Mouse (Mus musculus): ENCODE data around the gene Olfr1493-ps1. TPM values are rescaled to one million over a fixed set of nuclear protein-coding genes. Genes with fewer than 3 reads are reported as not detected.

The Olfr1493-ps1 gene
- not detected in 2 replicates for polyA plus RNA-seq (2014; fragmentation: Nextera tagmentation; extraction: Ambion mirVana)

DNA sequence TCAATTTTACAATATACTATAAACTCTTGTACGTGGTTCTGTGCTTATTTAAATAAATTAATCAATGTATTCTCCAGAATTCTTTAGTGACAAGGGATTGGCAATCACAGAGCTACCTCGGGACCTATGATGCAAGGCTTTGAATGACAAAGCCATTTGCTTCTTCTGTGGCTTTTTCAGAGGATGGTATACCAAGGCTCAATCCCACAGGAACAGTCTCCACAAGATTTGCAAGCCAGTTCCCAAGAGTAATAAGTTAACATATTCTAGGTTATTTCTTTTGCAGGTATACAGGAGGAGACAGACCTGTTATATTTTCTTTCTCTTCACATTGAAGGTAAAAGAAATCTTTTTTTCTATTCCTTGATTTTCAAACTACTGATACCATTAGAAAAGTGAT is at the start of gene Olfr1493-ps1:
TSS of gene Olfr1493-ps1 (plus strand) at position 301 of the 400 bp plus-strand sequence.
- WGBS, result 59% methylated on average over 2 of the region's 2 CpGs

DNA sequence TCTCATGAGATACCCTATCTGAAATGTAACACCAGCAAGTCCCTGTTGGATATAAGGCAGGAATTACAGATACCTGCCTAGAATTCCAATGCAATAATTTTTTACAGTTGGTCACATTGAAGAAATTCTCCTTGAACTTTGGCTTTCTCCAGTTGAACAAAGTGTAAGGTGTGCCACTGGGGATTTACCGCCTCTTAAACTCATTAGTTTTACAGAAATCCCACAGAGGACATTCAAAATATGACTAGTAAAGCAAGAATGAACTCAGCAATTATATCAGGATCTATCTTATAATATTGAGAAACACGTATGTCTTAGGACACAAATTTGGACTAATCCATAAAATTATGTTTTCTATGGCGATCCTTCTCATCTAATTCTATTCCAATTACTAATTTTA is 26.1 kb upstream of the Olfr1493-ps1 start, which contains the start of gene Olfr1491:
TSS of gene Olfr1491 (plus strand) at position 301 of the 400 bp plus-strand sequence.
- no peak within 1 kb of the TSS for H3K9ac ChIP-seq (ENCODE audit: low read length)
- 76% methylated on average over 3 of the region's 3 CpGs for WGBS
- H3K4me1 ChIP-seq (ENCODE audit: control insufficient read depth, insufficient read depth, low read length), result no peaks in the 10 kb centered on the region
- H3K27ac ChIP-seq (ENCODE audit: low read depth, low read length), result no peak within 1 kb of the TSS
- H3K36me3 ChIP-seq (ENCODE audit: control insufficient read depth, insufficient read depth, low read length), result no peaks in the 10 kb centered on the region
- no peak for DNase-seq (ENCODE audit: low spot score, missing footprints)
- no peak within 1 kb of the TSS for H3K4me3 ChIP-seq (ENCODE audit: low read depth, low read length)
- H3K9me3 ChIP-seq (ENCODE audit: control insufficient read depth, low read length), result no peaks in the 10 kb centered on the region
- no peaks in the 10 kb centered on the region for H3K27me3 ChIP-seq (ENCODE audit: control insufficient read depth, insufficient read depth, low read length)
- no peak within 1 kb of the TSS for H3K4me2 ChIP-seq
- no peak for ATAC-seq (ENCODE audit: low FRiP score)

More for the DNA sequence above, at the start of gene Olfr1493-ps1:
- DNase-seq (ENCODE audit: low spot score, missing footprints) (no peak), ATAC-seq (ENCODE audit: low FRiP score) (no peak)
- Histone ChIP-seq H3K36me3 (ENCODE audit: control insufficient read depth, insufficient read depth, low read length) (no peaks in the 10 kb centered on the region), H3K27me3 (ENCODE audit: control insufficient read depth, insufficient read depth, low read length) (no peaks in the 10 kb centered on the region), H3K9ac (ENCODE audit: low read length) (no peak within 1 kb of the TSS), H3K4me3 (ENCODE audit: low read depth, low read length) (no peak within 1 kb of the TSS), H3K9me3 (ENCODE audit: control insufficient read depth, low read length) (no peaks in the 10 kb centered on the region), H3K4me2 (no peak within 1 kb of the TSS), H3K27ac (ENCODE audit: low read depth, low read length) (no peak within 1 kb of the TSS), H3K4me1 (ENCODE audit: control insufficient read depth, insufficient read depth, low read length) (no peaks in the 10 kb centered on the region)

DNA sequence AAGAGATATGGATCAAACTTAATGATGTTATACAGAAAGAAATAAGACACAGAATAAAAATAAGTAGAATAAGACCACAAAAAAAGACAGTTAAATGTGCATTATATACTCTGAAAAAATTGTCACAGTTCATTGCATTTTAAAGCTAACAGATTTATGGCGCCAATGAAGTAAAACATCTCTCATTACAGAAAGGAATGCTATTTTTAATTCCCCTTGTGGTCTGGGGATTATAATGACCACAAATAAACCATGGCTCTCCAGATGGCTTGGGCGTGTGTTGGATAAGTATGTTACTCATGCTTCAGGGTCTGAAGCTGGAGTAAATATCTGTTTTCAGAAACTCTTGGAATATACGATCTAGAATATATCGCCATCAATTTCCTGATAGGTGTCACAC is 16.4 kb downstream of the Olfr1493-ps1 start, which contains the start of gene Olfr1494:
TSS of gene Olfr1494 (plus strand) at position 301 of the 400 bp plus-strand sequence.
- H3K36me3 ChIP-seq (ENCODE audit: control insufficient read depth, insufficient read depth, low read length), result no peaks in the 10 kb centered on the region
- no peaks in the 10 kb centered on the region for H3K27me3 ChIP-seq (ENCODE audit: control insufficient read depth, insufficient read depth, low read length)
- H3K4me3 ChIP-seq (ENCODE audit: low read depth, low read length), result no peak within 1 kb of the TSS
- no peak within 1 kb of the TSS for H3K27ac ChIP-seq (ENCODE audit: low read depth, low read length)
- H3K4me1 ChIP-seq (ENCODE audit: control insufficient read depth, insufficient read depth, low read length), result no peaks in the 10 kb centered on the region
- DNase-seq (ENCODE audit: low spot score, missing footprints) (no peak), ATAC-seq (ENCODE audit: low FRiP score) (no peak)
- WGBS, result 87% methylated on average over 4 of the region's 4 CpGs
- no peak within 1 kb of the TSS for H3K4me2 ChIP-seq
- H3K9me3 ChIP-seq (ENCODE audit: control insufficient read depth, low read length), result no peaks in the 10 kb centered on the region
- no peak within 1 kb of the TSS for H3K9ac ChIP-seq (ENCODE audit: low read length)

GRCm38 (mm10) chr19:13749366-13749765 is 26.3 kb downstream of the Olfr1493-ps1 start:
- H3K9me3 ChIP-seq (ENCODE audit: control insufficient read depth, low read length), result no peaks in the 10 kb centered on the region
- 82% methylated on average over 1 of the region's 1 CpGs for WGBS
- DNase-seq (ENCODE audit: low spot score, missing footprints), result no peak

GRCm38 (mm10) chr19:13764306-13764705 is 41.2 kb downstream of the Olfr1493-ps1 start, which contains the start of gene Olfr1495:
Gene Olfr1495, plus strand, starts transcription at chr19:13764606.
- H3K9me3 ChIP-seq (ENCODE audit: control insufficient read depth, low read length), result no peaks in the 10 kb centered on the region
- 84% methylated on average over 3 of the region's 3 CpGs for WGBS
- no peak within 1 kb of the TSS for H3K4me2 ChIP-seq
- H3K4me3 ChIP-seq (ENCODE audit: low read depth, low read length), result no peak within 1 kb of the TSS
- no peaks in the 10 kb centered on the region for H3K36me3 ChIP-seq (ENCODE audit: control insufficient read depth, insufficient read depth, low read length)
- no peak for DNase-seq (ENCODE audit: low spot score, missing footprints)
- H3K27me3 ChIP-seq (ENCODE audit: control insufficient read depth, insufficient read depth, low read length), result no peaks in the 10 kb centered on the region
- no peak within 1 kb of the TSS for H3K9ac ChIP-seq (ENCODE audit: low read length)
- H3K27ac ChIP-seq (ENCODE audit: low read depth, low read length), result no peak within 1 kb of the TSS
- ATAC-seq (ENCODE audit: low FRiP score), result no peak
- no peaks in the 10 kb centered on the region for H3K4me1 ChIP-seq (ENCODE audit: control insufficient read depth, insufficient read depth, low read length)

More at GRCm38 (mm10) chr19:13749366-13749765, 26.3 kb downstream of the Olfr1493-ps1 start:
- Histone ChIP-seq H3K4me3 (ENCODE audit: low read depth, low read length) (no peak overlapping the region), H3K27me3 (ENCODE audit: control insufficient read depth, insufficient read depth, low read length) (no peaks in the 10 kb centered on the region), H3K36me3 (ENCODE audit: control insufficient read depth, insufficient read depth, low read length) (no peaks in the 10 kb centered on the region), H3K27ac (ENCODE audit: low read depth, low read length) (no peak overlapping the region), H3K4me1 (ENCODE audit: control insufficient read depth, insufficient read depth, low read length) (no peaks in the 10 kb centered on the region), H3K4me2 (no peak overlapping the region), H3K9ac (ENCODE audit: low read length) (no peak overlapping the region)
- no peak for ATAC-seq (ENCODE audit: low FRiP score)

DNA sequence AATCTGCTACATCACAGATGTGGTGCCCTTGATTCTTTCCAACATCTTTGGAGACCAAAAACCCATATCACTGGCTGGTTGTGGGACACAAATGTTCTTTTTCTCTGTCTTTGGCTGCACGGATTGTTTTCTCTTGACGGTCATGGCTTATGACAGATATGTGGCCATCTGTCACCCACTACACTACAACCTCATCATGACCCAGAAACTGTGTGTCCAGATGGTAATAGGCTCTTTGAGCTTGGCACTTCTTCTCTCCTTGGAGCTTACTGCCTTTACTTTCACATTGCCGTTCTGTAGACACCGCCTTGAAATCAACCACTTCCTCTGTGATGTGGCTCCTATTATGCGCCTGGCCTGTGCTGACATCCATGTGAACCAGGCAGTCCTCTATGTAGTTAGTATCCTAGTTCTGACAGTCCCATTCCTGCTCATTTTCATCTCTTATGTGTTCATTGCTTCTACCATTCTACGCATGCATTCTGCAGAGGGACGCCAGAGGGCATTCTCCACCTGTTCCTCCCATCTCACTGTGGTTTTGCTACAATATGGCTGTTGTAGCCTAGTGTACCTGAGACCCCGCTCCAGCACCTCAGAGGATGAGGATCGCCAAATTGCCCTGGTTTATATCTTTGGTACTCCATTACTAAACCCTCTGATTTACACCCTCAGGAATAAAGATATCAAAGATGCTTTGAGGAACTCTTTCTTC is 45.6 kb downstream of the Olfr1493-ps1 start:
- H3K36me3 ChIP-seq (ENCODE audit: control insufficient read depth, insufficient read depth, low read length), result no peaks in the 10 kb centered on the region
- H3K4me3 ChIP-seq (ENCODE audit: low read depth, low read length), result no peak overlapping the region
- no peak overlapping the region for H3K27ac ChIP-seq (ENCODE audit: low read depth, low read length)
- 88% methylated on average over 9 of the region's 9 CpGs for WGBS
- H3K4me1 ChIP-seq (ENCODE audit: control insufficient read depth, insufficient read depth, low read length), result no peaks in the 10 kb centered on the region
- no peak overlapping the region for H3K4me2 ChIP-seq
- no peaks in the 10 kb centered on the region for H3K27me3 ChIP-seq (ENCODE audit: control insufficient read depth, insufficient read depth, low read length)
- ATAC-seq (ENCODE audit: low FRiP score), result no peak
- no peaks in the 10 kb centered on the region for H3K9me3 ChIP-seq (ENCODE audit: control insufficient read depth, low read length)
- H3K9ac ChIP-seq (ENCODE audit: low read length), result no peak overlapping the region
- DNase-seq (ENCODE audit: low spot score, missing footprints), result no peak

DNA sequence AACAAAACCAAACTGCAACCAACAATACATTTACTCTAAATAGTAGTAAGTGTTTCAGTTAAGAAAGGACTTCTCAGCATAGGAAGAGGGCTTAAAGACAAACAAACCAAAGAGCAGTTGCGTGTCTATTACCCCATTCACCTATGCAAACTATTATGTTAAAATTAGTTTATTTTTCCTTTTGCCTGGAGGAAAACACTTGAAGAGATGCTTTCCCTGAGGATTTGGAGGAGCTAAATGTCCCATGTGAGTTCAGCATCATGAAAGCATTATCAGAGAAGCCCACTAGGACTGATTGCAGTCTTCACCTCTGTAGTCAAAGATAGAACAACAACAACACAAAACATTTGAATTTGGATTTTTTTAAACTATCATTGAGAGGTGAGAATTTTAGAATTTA is 54.5 kb downstream of the Olfr1493-ps1 start, which contains the start of gene Olfr1496:
TSS of gene Olfr1496 (plus strand) at position 301 of the 400 bp plus-strand sequence.
- no peaks in the 10 kb centered on the region for H3K4me1 ChIP-seq (ENCODE audit: control insufficient read depth, insufficient read depth, low read length)
- ATAC-seq (ENCODE audit: low FRiP score) (no peak), DNase-seq (ENCODE audit: low spot score, missing footprints) (no peak)
- H3K4me3 ChIP-seq (ENCODE audit: low read depth, low read length), result no peak within 1 kb of the TSS
- no peak within 1 kb of the TSS for H3K27ac ChIP-seq (ENCODE audit: low read depth, low read length)
- no peaks in the 10 kb centered on the region for H3K27me3 ChIP-seq (ENCODE audit: control insufficient read depth, insufficient read depth, low read length)
- H3K9ac ChIP-seq (ENCODE audit: low read length), result no peak within 1 kb of the TSS
- 84% methylated on average over 1 of the region's 1 CpGs for WGBS
- no peaks in the 10 kb centered on the region for H3K9me3 ChIP-seq (ENCODE audit: control insufficient read depth, low read length)
- no peaks in the 10 kb centered on the region for H3K36me3 ChIP-seq (ENCODE audit: control insufficient read depth, insufficient read depth, low read length)
- no peak within 1 kb of the TSS for H3K4me2 ChIP-seq

Other genes starting within 250 kb of the Olfr1493-ps1 start
- gene Olfr1475, start 243.1 kb upstream of the Olfr1493-ps1 start, polyA plus RNA-seq (2014; fragmentation: Nextera tagmentation; extraction: Ambion mirVana), result not detected in 2 replicates
- not detected in 2 replicates for gene Olfr1477, start 222.7 kb upstream of the Olfr1493-ps1 start, polyA plus RNA-seq (2014; fragmentation: Nextera tagmentation; extraction: Ambion mirVana)
- gene Olfr1480, start 195.4 kb upstream of the Olfr1493-ps1 start, polyA plus RNA-seq (2014; fragmentation: Nextera tagmentation; extraction: Ambion mirVana), result not detected in 2 replicates
- not detected in 2 replicates for gene Olfr1484, start 139.8 kb upstream of the Olfr1493-ps1 start, polyA plus RNA-seq (2014; fragmentation: Nextera tagmentation; extraction: Ambion mirVana)
- gene Olfr1487, start 105.9 kb upstream of the Olfr1493-ps1 start, polyA plus RNA-seq (2014; fragmentation: Nextera tagmentation; extraction: Ambion mirVana), result not detected in 2 replicates
- gene Olfr1489, start 91.7 kb upstream of the Olfr1493-ps1 start, polyA plus RNA-seq (2014; fragmentation: Nextera tagmentation; extraction: Ambion mirVana), result not detected in 2 replicates
- gene Olfr1490, start 72.2 kb upstream of the Olfr1493-ps1 start, polyA plus RNA-seq (2014; fragmentation: Nextera tagmentation; extraction: Ambion mirVana), result not detected in 2 replicates
- gene Olfr1491, start 26.0 kb upstream of the Olfr1493-ps1 start, polyA plus RNA-seq (2014; fragmentation: Nextera tagmentation; extraction: Ambion mirVana), result not detected in 2 replicates
- gene Olfr1494, start 16.4 kb downstream of the Olfr1493-ps1 start, polyA plus RNA-seq (2014; fragmentation: Nextera tagmentation; extraction: Ambion mirVana), result not detected in 2 replicates
- not detected in 2 replicates for gene Olfr1495, start 41.3 kb downstream of the Olfr1493-ps1 start, polyA plus RNA-seq (2014; fragmentation: Nextera tagmentation; extraction: Ambion mirVana)
- gene Olfr1496, start 54.6 kb downstream of the Olfr1493-ps1 start, polyA plus RNA-seq (2014; fragmentation: Nextera tagmentation; extraction: Ambion mirVana), result not detected in 2 replicates
- not detected in 2 replicates for gene Olfr1497, start 74.9 kb downstream of the Olfr1493-ps1 start, polyA plus RNA-seq (2014; fragmentation: Nextera tagmentation; extraction: Ambion mirVana)
- gene Olfr1499, start 96.2 kb downstream of the Olfr1493-ps1 start, polyA plus RNA-seq (2014; fragmentation: Nextera tagmentation; extraction: Ambion mirVana), result not detected in 2 replicates
- gene Olfr1500, start 107.2 kb downstream of the Olfr1493-ps1 start, polyA plus RNA-seq (2014; fragmentation: Nextera tagmentation; extraction: Ambion mirVana), result not detected in 2 replicates
- not detected in 2 replicates for gene Olfr1501, start 127.4 kb downstream of the Olfr1493-ps1 start, polyA plus RNA-seq (2014; fragmentation: Nextera tagmentation; extraction: Ambion mirVana)
- not detected in 2 replicates for gene Olfr1502, start 138.5 kb downstream of the Olfr1493-ps1 start, polyA plus RNA-seq (2014; fragmentation: Nextera tagmentation; extraction: Ambion mirVana)
- gene Olfr1504, start 174.7 kb downstream of the Olfr1493-ps1 start, polyA plus RNA-seq (2014; fragmentation: Nextera tagmentation; extraction: Ambion mirVana), result not detected in 2 replicates
- not detected in 2 replicates for gene Olfr1505, start 190.3 kb downstream of the Olfr1493-ps1 start, polyA plus RNA-seq (2014; fragmentation: Nextera tagmentation; extraction: Ambion mirVana)

All from midbrain, embryonic 11.5 days (tissue).